Mouse (Mus musculus) midbrain, postnatal 0 days (tissue): ENCODE data around the gene Rcan3. TPM values are rescaled to one million over a fixed set of nuclear protein-coding genes. Genes with fewer than 3 reads are reported as not detected.

Source experiments
- ATAC-seq: fragments of 200-750 bp; cut with Nextera tagmentation; 2 replicates; pipeline ENCODE4 v1.8.0; 2017; ENCODE audit warnings: moderate number of reproducible peaks, mild to moderate bottlenecking, moderate TSS enrichment, moderate library complexity; ENCODE audit not compliant: low FRiP score
- DNase-seq: peaks from one replicate; pipeline ENCODE4 v3.0.0-alpha.2; 2015; ENCODE audit warnings: low spot score
- H3K27ac ChIP-seq: fragments of 300-500 bp; sonication (generic); 2 replicates; pipeline ENCODE4 v1.5.1; 2014; ENCODE audit warnings: low read depth, mild to moderate bottlenecking, low read length, mixed read lengths
- H3K27me3 ChIP-seq: fragments of 300-500 bp; sonication (generic); 2 replicates; pipeline ENCODE4 v1.6.1; 2014; ENCODE audit warnings: low read length, control low read depth, mixed read lengths; ENCODE audit not compliant: insufficient read depth
- H3K36me3 ChIP-seq: fragments of 300-500 bp; sonication (generic); 2 replicates; pipeline ENCODE4 v1.6.1; 2014; ENCODE audit warnings: low read length, control low read depth, mixed read lengths; ENCODE audit not compliant: insufficient read depth
- H3K4me1 ChIP-seq: fragments of 300-500 bp; sonication (generic); 2 replicates; pipeline ENCODE4 v1.6.1; 2014; ENCODE audit warnings: mild to moderate bottlenecking, control low read depth, antibody characterized with exemption, low read length, mixed read lengths; ENCODE audit not compliant: insufficient read depth
- H3K4me2 ChIP-seq: fragments of 300-500 bp; sonication (generic); 2 replicates; pipeline ENCODE4 v1.6.1; 2014; ENCODE audit warnings: low read depth, mild to moderate bottlenecking, low read length, mixed read lengths; ENCODE audit not compliant: poor library complexity, severe bottlenecking
- H3K4me3 ChIP-seq: fragments of 300-500 bp; sonication (generic); 2 replicates; pipeline ENCODE4 v1.5.1; 2014; ENCODE audit warnings: low read depth, mild to moderate bottlenecking, low read length, moderate library complexity
- H3K9ac ChIP-seq: fragments of 300-500 bp; sonication (generic); replicated peaks from 2 replicates; pipeline ENCODE4 v1.6.1; 2014; ENCODE audit warnings: mild to moderate bottlenecking, low read length, moderate library complexity, mixed read lengths; ENCODE audit not compliant: poor library complexity, severe bottlenecking
- H3K9me3 ChIP-seq: fragments of 300-500 bp; sonication (generic); 2 replicates; pipeline ENCODE4 v1.6.1; 2016; ENCODE audit warnings: low read length, control low read depth
- CTCF ChIP-seq: IDR thresholded peaks from 2 replicates; pipeline ENCODE4 v1.5.1; 2016; ENCODE audit warnings: antibody characterized with exemption, mild to moderate bottlenecking
- WGBS: fragments of 180-500 bp; shearing (Covaris S2); extraction: QIAGEN DNeasy Blood & Tissue Kit; methylation state at CpG from one replicate; pipeline ENCODE4 v1.1.7; 2014; 5-methylcytosine and 5-hydroxymethylcytosine counted together
- polyA plus RNA-seq: library from polyadenylated mRNA; unstranded; fragments of >200 nt; fragmentation: Nextera tagmentation; extraction: Ambion mirVana; gene quantifications from 2 replicates; pipeline ENCODE4 v1.2.1, GENCODE M21; 2015
- total RNA-seq: library from RNA; depleted of rRNA; stranded (reverse); fragments of >200 nt; gene quantifications from 2 replicates; pipeline ENCODE4 v1.2.3, GENCODE M21; 2014

The Rcan3 gene
- total and polyA plus RNA-seq, 2 experiments from 2014 or later: 67.7 to 89.6 TPM

GRCm38 (mm10) chr4:135385614-135386013, 48.0 kb downstream of the Rcan3 start:
- no peak for DNase-seq

GRCm38 (mm10) chr4:135382316-135382715, 51.3 kb downstream of the Rcan3 start:
- Histone ChIP-seq H3K27me3 (no peaks in the 10 kb centered on the region), H3K4me2 (no peak overlapping the region), H3K9me3 (no peaks in the 10 kb centered on the region), H3K4me3 (no peak overlapping the region), H3K4me1 (no peaks in the 10 kb centered on the region), H3K27ac (no peak overlapping the region), H3K9ac (no peak overlapping the region), H3K36me3 (no peaks in the 10 kb centered on the region)
- peak; percentile 99 for TF ChIP-seq CTCF
- WGBS: 5% methylated on average over 14 of the region's 14 CpGs
- 0 out of 2 replicates have a peak, but pooled peaks have one; percentile 31 for ATAC-seq
- DNase-seq: peak; percentile 90

More at GRCm38 (mm10) chr4:135385614-135386013, 48.0 kb downstream of the Rcan3 start:
- Histone ChIP-seq H3K4me2 (no peak overlapping the region), H3K4me3 (no peak overlapping the region), H3K9me3 (no peaks in the 10 kb centered on the region), H3K27me3 (no peaks in the 10 kb centered on the region), H3K4me1 (no peaks in the 10 kb centered on the region), H3K9ac (no peak overlapping the region), H3K36me3 (no peaks in the 10 kb centered on the region), H3K27ac (no peak overlapping the region)
- no peak for ATAC-seq
- TF ChIP-seq CTCF: no peak
- WGBS: 47% methylated on average over 10 of the region's 10 CpGs

DNA sequence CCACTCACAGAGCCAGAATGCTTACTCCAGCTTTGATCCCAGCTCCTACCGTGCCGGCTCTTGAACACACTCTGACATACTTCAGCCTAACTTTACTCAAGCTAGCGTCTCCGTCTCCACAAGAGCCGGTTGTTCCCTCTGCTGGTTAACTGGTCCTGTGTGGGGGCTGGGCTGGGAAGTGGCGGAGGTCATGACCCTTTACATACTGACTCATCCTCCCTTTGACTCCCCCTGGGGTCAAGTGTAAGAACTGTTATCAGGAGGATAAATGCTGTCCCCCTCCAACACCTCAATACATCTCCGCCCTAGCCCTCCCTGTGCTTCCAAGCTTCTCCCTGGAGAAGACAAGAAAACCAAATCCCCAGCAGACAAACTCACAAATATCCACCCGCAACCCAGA, 52.3 kb downstream of the Rcan3 start:
- DNase-seq (no peak), ATAC-seq (no peak)
- Histone ChIP-seq H3K9me3 (no peaks in the 10 kb centered on the region), H3K4me3 (no peak overlapping the region), H3K27ac (no peak overlapping the region), H3K36me3 (no peaks in the 10 kb centered on the region), H3K4me1 (no peaks in the 10 kb centered on the region), H3K27me3 (no peaks in the 10 kb centered on the region), H3K4me2 (no peak overlapping the region), H3K9ac (no peak overlapping the region)
- no peak for TF ChIP-seq CTCF
- 57% methylated on average over 8 of the region's 8 CpGs for WGBS

- no peak for ATAC-seq
- H3K9ac ChIP-seq: no peak overlapping the region
- no peaks in the 10 kb centered on the region for H3K27me3 ChIP-seq
- no peak overlapping the region for H3K4me2 ChIP-seq
- H3K9me3 ChIP-seq: no peaks in the 10 kb centered on the region
- WGBS: 85% methylated on average over 11 of the region's 11 CpGs
- no peak overlapping the region for H3K4me3 ChIP-seq
- TF ChIP-seq CTCF: no peak
- H3K36me3 ChIP-seq: no peaks in the 10 kb centered on the region
- H3K4me1 ChIP-seq: no peaks in the 10 kb centered on the region
- no peak for DNase-seq
- H3K27ac ChIP-seq: no peak overlapping the region
Measured at GRCm38 (mm10) chr4:135377241-135377640, 56.4 kb downstream of the Rcan3 start.

GRCm38 (mm10) chr4:135375444-135375843, 58.2 kb downstream of the Rcan3 start:
- 62% methylated on average over 3 of the region's 3 CpGs for WGBS
- no peak overlapping the region for H3K9ac ChIP-seq
- H3K27me3 ChIP-seq: no peaks in the 10 kb centered on the region
- H3K36me3 ChIP-seq: no peaks in the 10 kb centered on the region
- peak; percentile 52 for TF ChIP-seq CTCF
- H3K27ac ChIP-seq: no peak overlapping the region
- no peak for DNase-seq
- no peak for ATAC-seq
- no peaks in the 10 kb centered on the region for H3K9me3 ChIP-seq
- H3K4me2 ChIP-seq: no peak overlapping the region
- H3K4me3 ChIP-seq: no peak overlapping the region
- no peaks in the 10 kb centered on the region for H3K4me1 ChIP-seq

GRCm38 (mm10) chr4:135373299-135373698, 60.4 kb downstream of the Rcan3 start:
- no peaks in the 10 kb centered on the region for H3K4me1 ChIP-seq
- no peak; the same call in 1 of the 2 replicates for TF ChIP-seq CTCF
- no peak overlapping the region for H3K9ac ChIP-seq
- no peaks in the 10 kb centered on the region for H3K27me3 ChIP-seq
- H3K4me2 ChIP-seq: no peak overlapping the region
- H3K27ac ChIP-seq: no peak overlapping the region
- DNase-seq (no peak), ATAC-seq (no peak)
- H3K36me3 ChIP-seq: no peaks in the 10 kb centered on the region
- H3K4me3 ChIP-seq: no peak overlapping the region
- 81% methylated on average over 5 of the region's 5 CpGs for WGBS
- H3K9me3 ChIP-seq: no peaks in the 10 kb centered on the region
